Mouse (Mus musculus): ENCODE results near the gene Gucy2d.
A peak's percentile ranks its signal among the peaks of the same experiment; 100 is the strongest.

Gene Gucy2d

GRCm38 (mm10) chr7:98447585-98448308 is 7.5 kb downstream of the Gucy2d start:
- DNase-seq (ENCODE audit: low read depth, low spot score): peak; percentile 36

- no peak for DNase-seq (ENCODE audit: low read depth, low spot score)
Measured at GRCm38 (mm10) chr7:98448309-98448630, 8.1 kb downstream of the Gucy2d start.

- no peak for DNase-seq (ENCODE audit: low read depth, low spot score)
Measured at GRCm38 (mm10) chr7:98449696-98450095, 9.5 kb downstream of the Gucy2d start.

- DNase-seq (ENCODE audit: low read depth, low spot score): no peak
Measured at GRCm38 (mm10) chr7:98454397-98455120, 14.3 kb downstream of the Gucy2d start.

GRCm38 (mm10) chr7:98460319-98460718 is 20.1 kb downstream of the Gucy2d start:
- DNase-seq (ENCODE audit: low read depth, low spot score): no peak

GRCm38 (mm10) chr7:98469089-98469488 is 28.9 kb downstream of the Gucy2d start:
- no peak for DNase-seq (ENCODE audit: low read depth, low spot score)

GRCm38 (mm10) chr7:98472529-98472928 is 32.3 kb downstream of the Gucy2d start:
- DNase-seq (ENCODE audit: low read depth, low spot score): no peak

- no peak for DNase-seq (ENCODE audit: low read depth, low spot score)
Measured at GRCm38 (mm10) chr7:98474558-98474957, 34.3 kb downstream of the Gucy2d start.

- no peak for DNase-seq (ENCODE audit: low read depth, low spot score)
Measured at GRCm38 (mm10) chr7:98477153-98477552, 36.9 kb downstream of the Gucy2d start.

- no peak for DNase-seq (ENCODE audit: low read depth, low spot score)
Measured at GRCm38 (mm10) chr7:98480481-98480880, 40.3 kb downstream of the Gucy2d start.

- peak; percentile 29 for DNase-seq (ENCODE audit: low read depth, low spot score)
Measured at GRCm38 (mm10) chr7:98481066-98481734, 41.0 kb downstream of the Gucy2d start.

GRCm38 (mm10) chr7:98481861-98482260 is 41.6 kb downstream of the Gucy2d start:
- no peak for DNase-seq (ENCODE audit: low read depth, low spot score)

GRCm38 (mm10) chr7:98482551-98483267 is 42.5 kb downstream of the Gucy2d start:
- DNase-seq (ENCODE audit: low read depth, low spot score): no peak

GRCm38 (mm10) chr7:98483268-98483607 is 43.0 kb downstream of the Gucy2d start:
- DNase-seq (ENCODE audit: low read depth, low spot score): no peak

- DNase-seq (ENCODE audit: low read depth, low spot score): no peak
Measured at GRCm38 (mm10) chr7:98484878-98485277, 44.7 kb downstream of the Gucy2d start.

GRCm38 (mm10) chr7:98485508-98485907 is 45.3 kb downstream of the Gucy2d start:
- no peak for DNase-seq (ENCODE audit: low read depth, low spot score)

- DNase-seq (ENCODE audit: low read depth, low spot score): no peak
Measured at GRCm38 (mm10) chr7:98486471-98486917, 46.3 kb downstream of the Gucy2d start.

GRCm38 (mm10) chr7:98487202-98487980 is 47.2 kb downstream of the Gucy2d start:
- no peak for DNase-seq (ENCODE audit: low read depth, low spot score)

GRCm38 (mm10) chr7:98488398-98489130 is 48.3 kb downstream of the Gucy2d start:
- no peak for DNase-seq (ENCODE audit: low read depth, low spot score)

GRCm38 (mm10) chr7:98489131-98489530 is 48.9 kb downstream of the Gucy2d start, which contains the start of gene Lrrc32:
Lrrc32 (plus strand) TSS chr7:98489283.
- DNase-seq (ENCODE audit: low read depth, low spot score): no peak
